ENCODE assay signal across 18 mouse cellular contexts in genomic region chr7:83561849-83562248, GRCm38 (mm10). TPM values are rescaled to one million over a fixed set of nuclear protein-coding genes. Genes with fewer than 3 reads are reported as not detected.
"Had no signal": no experiment of that assay in that cellular context is flagged by ENCODE, and none has a peak within 500 bp of the region (broad histone marks: within the 10 kb centered on the region; RNA-seq: fewer than 3 reads in every experiment).

No protein-coding gene starts in this region.

- H3K9ac ChIP-seq: liver, embryonic 13.5 days; neural tube, embryonic 13.5 days; stomach, embryonic 15.5 days had no signal

- H3K36me3 ChIP-seq: liver, embryonic 13.5 days; neural tube, embryonic 13.5 days; stomach, embryonic 15.5 days had no signal

- DNase-seq: kidney, adult 18-20 months; kidney, postnatal 25 days; layer of hippocampus, adult 9-11 months; liver, embryonic 13.5 days; lung, adult 2 months; lung, postnatal 14 days; lung, postnatal 4 days; right cerebral cortex, adult 18-20 months; right cerebral cortex, postnatal 14 days; right cerebral cortex, postnatal 4 days; thymus, postnatal 25 days had no signal

- H3K9me3 ChIP-seq: liver, embryonic 13.5 days; neural tube, embryonic 13.5 days; stomach, embryonic 15.5 days had no signal

- H3K4me2 ChIP-seq: liver, embryonic 13.5 days; neural tube, embryonic 13.5 days; stomach, embryonic 15.5 days had no signal

- H3K27me3 ChIP-seq: liver, embryonic 13.5 days; neural tube, embryonic 13.5 days; stomach, embryonic 15.5 days had no signal

- ATAC-seq: intestine, embryonic 16.5 days had no signal

- H3K4me1 ChIP-seq: liver, embryonic 13.5 days; neural tube, embryonic 13.5 days; stomach, embryonic 15.5 days had no signal

- H3K27ac ChIP-seq: kidney, postnatal 0 days; layer of hippocampus, adult 2 months; liver, embryonic 13.5 days; neural tube, embryonic 13.5 days; stomach, embryonic 15.5 days had no signal

- H3K4me3 ChIP-seq: layer of hippocampus, adult 2 months; liver, embryonic 13.5 days; myocyte; neural tube, embryonic 13.5 days; stomach, embryonic 15.5 days had no signal

RNA-seq across cellular contexts. Expression of gene Tmc3, which starts 22.9 kb away (rescaled TPM):
- polyA plus RNA-seq: lung, embryonic 16.5 days had no signal
